Mouse (Mus musculus) embryo, embryonic 10 days (tissue): ENCODE results near the gene Inka1.

Experiments used
- DNase-seq: peaks from one replicate; pipeline ENCODE4 v3.0.0-alpha.2; 2015; ENCODE audit warnings: low spot score

Inka1 gene

GRCm38 (mm10) chr9:107950460-107951355, 35.0 kb downstream of the Inka1 start:
- DNase-seq: peak; percentile 94

- no peak for DNase-seq
These were observed 35.8 kb downstream of the Inka1 start, which contains the start of gene Traip for GRCm38 (mm10) chr9:107949922-107950235. Gene Traip, plus strand, starts transcription at chr9:107950136.

GRCm38 (mm10) chr9:107949184-107949921, 36.3 kb downstream of the Inka1 start:
- DNase-seq: no peak

DNA sequence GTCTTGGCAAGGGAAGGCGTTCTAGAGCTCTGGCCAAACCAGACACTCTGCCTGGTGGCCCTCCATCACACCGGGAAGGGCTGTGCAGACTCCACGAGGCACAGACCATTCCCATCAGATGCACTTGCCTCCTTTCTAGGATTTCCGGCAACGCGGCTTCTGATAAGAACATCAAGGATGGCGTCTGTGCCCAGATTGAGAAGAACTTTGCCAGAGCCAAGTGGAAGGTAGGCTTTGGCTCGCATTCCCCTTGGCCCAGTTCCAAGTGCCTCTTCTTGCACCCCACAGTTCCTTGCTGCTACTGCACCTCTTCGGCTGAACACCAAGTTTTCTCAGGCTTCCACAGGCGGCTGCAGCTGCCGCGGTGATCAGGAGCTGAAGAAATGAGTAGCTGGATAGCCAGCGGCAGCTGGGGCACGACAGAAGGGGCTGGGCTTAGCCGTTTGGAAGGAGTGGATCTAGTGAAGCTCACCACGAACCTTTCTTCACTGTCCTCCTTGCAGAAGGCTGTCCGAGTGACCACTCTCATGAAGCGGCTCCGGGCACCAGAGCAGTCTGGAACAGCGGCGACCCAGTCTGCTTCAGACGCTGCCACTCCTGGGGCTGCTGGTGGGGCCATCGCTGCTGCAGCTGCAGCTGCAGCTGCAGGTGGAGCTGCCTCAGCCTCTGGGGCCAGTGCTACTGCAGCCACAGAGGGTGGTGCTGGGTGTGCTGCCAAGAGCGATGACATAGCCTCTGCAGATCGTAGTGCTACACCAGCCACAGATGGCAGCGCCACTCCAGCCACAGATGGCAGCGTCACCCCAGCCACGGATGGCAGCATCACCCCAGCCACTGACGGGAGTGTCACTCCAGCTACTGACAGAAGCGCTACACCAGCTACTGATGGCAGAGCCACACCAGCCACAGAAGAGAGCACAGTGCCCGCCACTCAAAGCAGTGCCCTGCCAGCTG, 38.2 kb downstream of the Inka1 start:
- no peak for DNase-seq

- no peak for DNase-seq
These were observed 48.8 kb downstream of the Inka1 start for GRCm38 (mm10) chr9:107936831-107937230.

GRCm38 (mm10) chr9:107936215-107936822, 49.4 kb downstream of the Inka1 start:
- peak; percentile 36 for DNase-seq

GRCm38 (mm10) chr9:107935790-107936214, 49.9 kb downstream of the Inka1 start:
- peak; percentile 35 for DNase-seq

GRCm38 (mm10) chr9:107935374-107935773, 50.3 kb downstream of the Inka1 start, which contains the start of gene Camkv:
Gene Camkv, plus strand, starts transcription at chr9:107935674.
- DNase-seq: no peak
